Comparison of ENCODE assay signal across 8 mouse cellular contexts in genomic region chr16:4642190-4642589, GRCm38 (mm10). TPM values are rescaled to one million over a fixed set of nuclear protein-coding genes. Genes with fewer than 3 reads are reported as not detected.
A peak's percentile ranks its signal among the peaks of the same experiment; 100 is the strongest.
DNase-seq lines count a peak whose midpoint lies in the region; ATAC-seq and TF ChIP-seq lines count a peak whose summit lies in the region.

No protein-coding gene starts in this region.

- peaks cover 34% of the 10 kb centered on the region for H3K36me3 ChIP-seq in intestine, embryonic 14.5 days (ENCODE audit: control insufficient read depth, insufficient read depth, low read length)
- peaks cover 29% of the 10 kb centered on the region for H3K36me3 ChIP-seq in limb, embryonic 14.5 days (ENCODE audit: control insufficient read depth, insufficient read depth, low read length)
- peaks cover 7% of the 10 kb centered on the region; the same call in 1 of the 2 replicates for H3K36me3 ChIP-seq in neural tube, embryonic 12.5 days

- DNase-seq in left cerebral cortex, adult 11 months (ENCODE audit: low spot score) = peak; percentile 58
- DNase-seq in left cerebral cortex, postnatal 4 days = no peak
- peak; percentile 57 to 69 for DNase-seq in frontal cortex, adult 2 months (ENCODE audit: extremely low spot score in 1 of 2, low spot score in 1 of 2)
- peak; percentile 77 for DNase-seq in intestine, embryonic 14.5 days (ENCODE audit: low spot score)
- DNase-seq in limb, embryonic 14.5 days (ENCODE audit: low spot score) = peak; percentile 74
- DNase-seq in layer of hippocampus, adult 18-20 months (ENCODE audit: low spot score in 2 of 2) = no peak
- DNase-seq in cerebellum, postnatal 4 days (ENCODE audit: low spot score in 2 of 2) = no peak

- no peak for TF ChIP-seq POLR2A in limb, embryonic 14.5 days (IDR thresholded peaks at IDR 0.05; ENCODE audit: borderline replicate concordance, extremely low read depth, insufficient read depth, insufficient read length)

- no peaks in the 10 kb centered on the region for H3K9me3 ChIP-seq in intestine, embryonic 14.5 days (ENCODE audit: control insufficient read depth, low read length)
- H3K9me3 ChIP-seq in limb, embryonic 14.5 days (ENCODE audit: control insufficient read depth, low read length) = no peaks in the 10 kb centered on the region
- H3K9me3 ChIP-seq in neural tube, embryonic 12.5 days = no peaks in the 10 kb centered on the region

- peak overlapping the region; percentile 64 for H3K4me3 ChIP-seq in intestine, embryonic 14.5 days (ENCODE audit: low read depth, low read length)
- peak overlapping the region; percentile 76 for H3K4me3 ChIP-seq in limb, embryonic 14.5 days (replicated peaks; ENCODE audit: low read length)
- no peak overlapping the region for H3K4me3 ChIP-seq in neural tube, embryonic 12.5 days

- peak overlapping the region; percentile 23; the same call in 1 of the 2 replicates for H3K9ac ChIP-seq in intestine, embryonic 14.5 days (ENCODE audit: low read length)
- peak overlapping the region; percentile 49 for H3K9ac ChIP-seq in limb, embryonic 14.5 days (ENCODE audit: low read depth, low read length, severe bottlenecking)
- peak overlapping the region; percentile 21; the same call in 1 of the 2 replicates for H3K9ac ChIP-seq in neural tube, embryonic 12.5 days

- peak; percentile 59 for ATAC-seq in intestine, embryonic 14.5 days (replicated peaks; ENCODE audit: low FRiP score, low TSS enrichment, low read depth)
- peak; percentile 42; the same call in 1 of the 2 replicates for ATAC-seq in limb, embryonic 14.5 days (ENCODE audit: low FRiP score, low read depth)
- ATAC-seq in neural tube, embryonic 12.5 days (ENCODE audit: low FRiP score, low read depth) = no peak

- H3K27me3 ChIP-seq in intestine, embryonic 14.5 days (replicated peaks; ENCODE audit: control insufficient read depth, insufficient read depth, low read length) = no peaks in the 10 kb centered on the region
- no peaks in the 10 kb centered on the region for H3K27me3 ChIP-seq in limb, embryonic 14.5 days (ENCODE audit: control insufficient read depth, insufficient read depth, low read length)
- no peaks in the 10 kb centered on the region for H3K27me3 ChIP-seq in neural tube, embryonic 12.5 days (replicated peaks)

- intact Hi-C loops in left cerebral cortex, postnatal 4 days (cut with DNase I) = no loop called here

- peak overlapping the region; percentile 88 for H3K27ac ChIP-seq in intestine, embryonic 14.5 days (ENCODE audit: low read depth)
- H3K27ac ChIP-seq in limb, embryonic 14.5 days (replicated peaks; ENCODE audit: low read depth, low read length) = peak overlapping the region; percentile 76
- no peak overlapping the region for H3K27ac ChIP-seq in neural tube, embryonic 12.5 days

- peaks cover 44% of the 10 kb centered on the region for H3K4me1 ChIP-seq in intestine, embryonic 14.5 days (replicated peaks; ENCODE audit: control insufficient read depth, insufficient read depth, low read length)
- peaks cover 60% of the 10 kb centered on the region for H3K4me1 ChIP-seq in limb, embryonic 14.5 days (ENCODE audit: control insufficient read depth, insufficient read depth, low read length)
- peaks cover 38% of the 10 kb centered on the region for H3K4me1 ChIP-seq in neural tube, embryonic 12.5 days

- WGBS in intestine, embryonic 14.5 days = 7% methylated on average over 13 of the region's 13 CpGs
- WGBS in limb, embryonic 14.5 days = 27% methylated on average over 13 of the region's 13 CpGs
- 42% methylated on average over 13 of the region's 13 CpGs for WGBS in neural tube, embryonic 12.5 days

- H3K4me2 ChIP-seq in intestine, embryonic 14.5 days (ENCODE audit: low read length) = peak overlapping the region; percentile 57
- peak overlapping the region; percentile 65 for H3K4me2 ChIP-seq in limb, embryonic 14.5 days (replicated peaks; ENCODE audit: low read depth, low read length, severe bottlenecking)
- peak overlapping the region; percentile 90 for H3K4me2 ChIP-seq in neural tube, embryonic 12.5 days (replicated peaks)

RNA-seq across cellular contexts. Expression of gene Dnaja3, which starts 2.4 kb away (rescaled TPM):
- 10 to 100 TPM; 40.0 to 40.2 TPM for total RNA-seq in left cerebral cortex, postnatal 4 days (2021)
- polyA plus RNA-seq in frontal cortex, adult 2 months (2012; rRNA removed) = 51.2 and 51.9 TPM in 2 replicates
- polyA plus RNA-seq in intestine, embryonic 14.5 days (2014; fragmentation: Nextera tagmentation; extraction: Ambion mirVana) = 71.6 and 75.3 TPM in 2 replicates
- 27.0 and 30.2 TPM in 2 replicates for polyA plus RNA-seq in limb, embryonic 14.5 days (2012; rRNA removed)
- 52.4 and 54.7 TPM in 2 replicates for polyA plus RNA-seq in limb, embryonic 14.5 days (2014; fragmentation: Nextera tagmentation; extraction: Ambion mirVana)
- 51.5 and 56.4 TPM in 2 replicates for polyA plus RNA-seq in neural tube, embryonic 12.5 days (2016; fragmentation: Nextera tagmentation; extraction: Ambion mirVana)
- total RNA-seq in layer of hippocampus, adult 18-20 months (2021) = 10 to 100 TPM; 66.1 to 66.9 TPM

RNA-seq across cellular contexts. Expression of gene Vasn, which starts 2.4 kb away (rescaled TPM):
- total RNA-seq in left cerebral cortex, postnatal 4 days (2021) = 1 to 10 TPM; 2.6 to 3.2 TPM
- polyA plus RNA-seq in frontal cortex, adult 2 months (2012; rRNA removed) = 5.9 and 6.9 TPM in 2 replicates
- polyA plus RNA-seq in intestine, embryonic 14.5 days (2014; fragmentation: Nextera tagmentation; extraction: Ambion mirVana) = 15.9 and 17.1 TPM in 2 replicates
- 75.7 and 117 TPM in 2 replicates for polyA plus RNA-seq in limb, embryonic 14.5 days (2012; rRNA removed)
- polyA plus RNA-seq in limb, embryonic 14.5 days (2014; fragmentation: Nextera tagmentation; extraction: Ambion mirVana) = 35.7 and 36.8 TPM in 2 replicates
- polyA plus RNA-seq in neural tube, embryonic 12.5 days (2016; fragmentation: Nextera tagmentation; extraction: Ambion mirVana) = 10.9 and 11.3 TPM in 2 replicates
- 1 to 10 TPM; 4.5 to 5.3 TPM for total RNA-seq in layer of hippocampus, adult 18-20 months (2021)

RNA-seq across cellular contexts. Expression of gene Pam16, which starts 17.4 kb away (rescaled TPM):
- 10 to 100 TPM; 76.7 to 85.7 TPM for total RNA-seq in left cerebral cortex, postnatal 4 days (2021)
- polyA plus RNA-seq in frontal cortex, adult 2 months (2012; rRNA removed) = 95.5 and 119 TPM in 2 replicates
- polyA plus RNA-seq in intestine, embryonic 14.5 days (2014; fragmentation: Nextera tagmentation; extraction: Ambion mirVana) = 80.5 and 85.9 TPM in 2 replicates
- polyA plus RNA-seq in limb, embryonic 14.5 days (2012; rRNA removed) = 72.7 and 80.1 TPM in 2 replicates
- polyA plus RNA-seq in limb, embryonic 14.5 days (2014; fragmentation: Nextera tagmentation; extraction: Ambion mirVana) = 92.5 and 94.1 TPM in 2 replicates
- 121 and 143 TPM in 2 replicates for polyA plus RNA-seq in neural tube, embryonic 12.5 days (2016; fragmentation: Nextera tagmentation; extraction: Ambion mirVana)
- total RNA-seq in layer of hippocampus, adult 18-20 months (2021) = 10 to 100 TPM; 79.8 to 81.0 TPM

RNA-seq across cellular contexts. Expression of gene Coro7, which starts 37.4 kb away (rescaled TPM):
- total RNA-seq in left cerebral cortex, postnatal 4 days (2021) = 100 to 1,000 TPM in 1 of 2 experiments, 10 to 100 TPM in 1; 99.4 to 104 TPM
- polyA plus RNA-seq in frontal cortex, adult 2 months (2012; rRNA removed) = 100 and 112 TPM in 2 replicates
- polyA plus RNA-seq in intestine, embryonic 14.5 days (2014; fragmentation: Nextera tagmentation; extraction: Ambion mirVana) = 17.8 and 19.3 TPM in 2 replicates
- polyA plus RNA-seq in limb, embryonic 14.5 days (2012; rRNA removed) = 40.8 and 51.1 TPM in 2 replicates
- polyA plus RNA-seq in limb, embryonic 14.5 days (2014; fragmentation: Nextera tagmentation; extraction: Ambion mirVana) = 15.0 and 16.0 TPM in 2 replicates
- polyA plus RNA-seq in neural tube, embryonic 12.5 days (2016; fragmentation: Nextera tagmentation; extraction: Ambion mirVana) = 23.6 and 31.2 TPM in 2 replicates
- total RNA-seq in layer of hippocampus, adult 18-20 months (2021) = 10 to 100 TPM; 79.0 to 95.7 TPM

RNA-seq across cellular contexts. Expression of gene Glis2, which starts 47.7 kb away (rescaled TPM):
- 10 to 100 TPM; 29.0 to 32.8 TPM for total RNA-seq in left cerebral cortex, postnatal 4 days (2021)
- 17.9 and 19.1 TPM in 2 replicates for polyA plus RNA-seq in frontal cortex, adult 2 months (2012; rRNA removed)
- 29.0 and 31.0 TPM in 2 replicates for polyA plus RNA-seq in intestine, embryonic 14.5 days (2014; fragmentation: Nextera tagmentation; extraction: Ambion mirVana)
- 83.8 and 110 TPM in 2 replicates for polyA plus RNA-seq in limb, embryonic 14.5 days (2012; rRNA removed)
- polyA plus RNA-seq in limb, embryonic 14.5 days (2014; fragmentation: Nextera tagmentation; extraction: Ambion mirVana) = 45.9 and 53.3 TPM in 2 replicates
- 36.5 and 36.7 TPM in 2 replicates for polyA plus RNA-seq in neural tube, embryonic 12.5 days (2016; fragmentation: Nextera tagmentation; extraction: Ambion mirVana)
- 10 to 100 TPM in 1 of 2 experiments, 1 to 10 TPM in 1; 9.8 to 15.4 TPM for total RNA-seq in layer of hippocampus, adult 18-20 months (2021)

Comparison
In these comparisons a context has a peak if more than half of its experiments do, and no peak if none do; other contexts are left out.
1. DNase-seq: peak in left cerebral cortex, adult 11 months (single experiment), frontal cortex, adult 2 months (2 of 2), intestine, embryonic 14.5 days (single experiment) and limb, embryonic 14.5 days (single experiment); none in left cerebral cortex, postnatal 4 days (single experiment), layer of hippocampus, adult 18-20 months (0 of 2) and cerebellum, postnatal 4 days (0 of 2).
2. Peak in every context shown above with its lines, with median percentiles within 50 percentile points of each other: H3K4me2 ChIP-seq and H3K9ac ChIP-seq.